Mouse (Mus musculus) spleen, adult 2 months (tissue): ENCODE data around the gene Casp8. TPM values are rescaled to one million over a fixed set of nuclear protein-coding genes. Genes with fewer than 3 reads are reported as not detected.
"Not testable (repeated sequence)": the region's sequence is repeated elsewhere in the genome, so short reads cannot be mapped to it uniquely, and the experiment has no call there.

Experiments used
- DNase-seq, 2 experiments: peaks; one replicate each; pipeline versions ENCODE4 v3.0.0 to v3.0.0-alpha.2; 2012 to 2021; ENCODE audit warnings: low spot score in 2 of 2, low read depth in 1 of 2
- H3K27ac ChIP-seq: fragments of 200-500 bp; 2 replicates; pipeline ENCODE4 v1.5.1; 2012; ENCODE audit warnings: low read length, inconsistent platforms; ENCODE audit not compliant: insufficient read depth
- H3K27me3 ChIP-seq: fragments of 200-500 bp; 2 replicates; pipeline ENCODE4 v1.6.1; 2012; ENCODE audit warnings: mild to moderate bottlenecking, moderate library complexity, low read length, inconsistent platforms; ENCODE audit not compliant: control insufficient read depth, insufficient read depth
- H3K36me3 ChIP-seq: fragments of 200-500 bp; 2 replicates; pipeline ENCODE4 v1.6.1; 2012; ENCODE audit warnings: mild to moderate bottlenecking, low read length, inconsistent platforms; ENCODE audit not compliant: control insufficient read depth, insufficient read depth
- H3K4me1 ChIP-seq: fragments of 200-500 bp; 2 replicates; pipeline ENCODE4 v1.6.1; 2011; ENCODE audit warnings: inconsistent platforms; ENCODE audit not compliant: control insufficient read depth, insufficient read depth, insufficient read length
- H3K4me3 ChIP-seq: fragments of 200-500 bp; 2 replicates; pipeline ENCODE4 v1.5.1; 2011; ENCODE audit warnings: mild to moderate bottlenecking, inconsistent platforms; ENCODE audit not compliant: insufficient read depth, insufficient read length; ENCODE audit errors: extremely low read depth
- CTCF ChIP-seq: fragments of 200-500 bp; IDR thresholded peaks from 2 replicates; pipeline ENCODE4 v1.5.1; 2011; ENCODE audit warnings: mild to moderate bottlenecking, inconsistent platforms; ENCODE audit not compliant: insufficient read depth, insufficient read length, insufficient replicate concordance; ENCODE audit errors: extremely low read depth
- POLR2A ChIP-seq: fragments of 200-500 bp; IDR thresholded peaks from 2 replicates; pipeline ENCODE4 v1.6.1; 2011; ENCODE audit warnings: low read depth, low read length, inconsistent platforms
- WGBS: fragments of 180-500 bp; shearing (Covaris S2); methylation state at CpG from one replicate; pipeline ENCODE4 v1.1.7; 2018; 5-methylcytosine and 5-hydroxymethylcytosine counted together
- polyA plus RNA-seq: library from polyadenylated mRNA; depleted of rRNA; stranded (reverse); fragments of >200 nt; gene quantifications from 2 replicates; pipeline ENCODE4 v1.2.3, GENCODE M21; 2012; rRNA removed

Gene Casp8
- polyA plus RNA-seq, 1 experiment: 6.3 TPM

- not testable (repeated sequence) for H3K36me3 ChIP-seq, H3K27ac ChIP-seq, H3K4me1 ChIP-seq, H3K27me3 ChIP-seq, H3K4me3 ChIP-seq
- 47% methylated on average over 9 of the region's 9 CpGs for WGBS
- DNase-seq: peak in 1 of 2 experiments; percentile 14
These were observed 88.1 kb downstream of the Casp8 start for GRCm38 (mm10) chr1:58883279-58883678.

GRCm38 (mm10) chr1:58885646-58886045 is 90.5 kb downstream of the Casp8 start:
- H3K27ac ChIP-seq: no peak overlapping the region
- no peaks in the 10 kb centered on the region for H3K27me3 ChIP-seq
- TF ChIP-seq POLR2A (no peak), CTCF (no peak)
- H3K36me3 ChIP-seq: no peaks in the 10 kb centered on the region
- DNase-seq: no peak
- 85% methylated on average over 4 of the region's 4 CpGs for WGBS
- H3K4me1 ChIP-seq: no peaks in the 10 kb centered on the region; the same call in 1 of the 2 replicates
- H3K4me3 ChIP-seq: no peak overlapping the region

GRCm38 (mm10) chr1:58889826-58890546 is 94.8 kb downstream of the Casp8 start:
- H3K27me3 ChIP-seq: no peaks in the 10 kb centered on the region
- WGBS: 75% methylated on average over 5 of the region's 5 CpGs
- TF ChIP-seq CTCF: no peak
- no peak for TF ChIP-seq POLR2A
- H3K36me3 ChIP-seq: no peaks in the 10 kb centered on the region
- no peak overlapping the region for H3K4me3 ChIP-seq
- no peaks in the 10 kb centered on the region for H3K4me1 ChIP-seq
- no peak overlapping the region for H3K27ac ChIP-seq
- DNase-seq: no peak

GRCm38 (mm10) chr1:58890697-58891290 is 95.6 kb downstream of the Casp8 start:
- H3K27me3 ChIP-seq, H3K4me1 ChIP-seq, H3K27ac ChIP-seq, H3K36me3 ChIP-seq, DNase-seq, H3K4me3 ChIP-seq: not testable (repeated sequence)
- 86% methylated on average over 5 of the region's 5 CpGs for WGBS

- not testable (repeated sequence) for H3K27me3 ChIP-seq, H3K4me1 ChIP-seq, H3K27ac ChIP-seq, DNase-seq, H3K4me3 ChIP-seq, H3K36me3 ChIP-seq
- 92% methylated on average over 2 of the region's 2 CpGs for WGBS
These were observed 96.5 kb downstream of the Casp8 start for GRCm38 (mm10) chr1:58891481-58892170.

GRCm38 (mm10) chr1:58892386-58892785 is 97.2 kb downstream of the Casp8 start:
- H3K4me1 ChIP-seq, H3K4me3 ChIP-seq, DNase-seq, H3K27me3 ChIP-seq, H3K36me3 ChIP-seq, H3K27ac ChIP-seq: not testable (repeated sequence)
- WGBS: 65% methylated on average over 7 of the region's 8 CpGs

Other genes starting within 250 kb of the Casp8 start
- gene Fam126b, start 209.1 kb upstream of the Casp8 start, polyA plus RNA-seq: 0.67 TPM in 2 replicates
- 13.8 and 13.9 TPM in 2 replicates for gene Ndufb3, start 209.0 kb upstream of the Casp8 start, polyA plus RNA-seq
- 0.15 TPM in 1 of 2 replicates, not detected in the other for gene Als2cr12, start 99.4 kb upstream of the Casp8 start, polyA plus RNA-seq
- 28.2 and 33.2 TPM in 2 replicates for gene Cflar, start 83.9 kb upstream of the Casp8 start, polyA plus RNA-seq
- 47.4 and 51.6 TPM in 2 replicates for gene Trak2, start 178.1 kb downstream of the Casp8 start, polyA plus RNA-seq
- gene Stradb, start 178.1 kb downstream of the Casp8 start, polyA plus RNA-seq: 8.9 and 10.5 TPM in 2 replicates